Mouse (Mus musculus) right cerebral cortex, postnatal 25 days (tissue): ENCODE measurements around the gene Fthl17d.
"Not testable (repeated sequence)": the region's sequence is repeated elsewhere in the genome, so short reads cannot be mapped to it uniquely, and the experiment has no call there.

Experiments used
- DNase-seq: peaks from one replicate; pipeline ENCODE4 v3.0.0; 2022

Fthl17d gene

DNA sequence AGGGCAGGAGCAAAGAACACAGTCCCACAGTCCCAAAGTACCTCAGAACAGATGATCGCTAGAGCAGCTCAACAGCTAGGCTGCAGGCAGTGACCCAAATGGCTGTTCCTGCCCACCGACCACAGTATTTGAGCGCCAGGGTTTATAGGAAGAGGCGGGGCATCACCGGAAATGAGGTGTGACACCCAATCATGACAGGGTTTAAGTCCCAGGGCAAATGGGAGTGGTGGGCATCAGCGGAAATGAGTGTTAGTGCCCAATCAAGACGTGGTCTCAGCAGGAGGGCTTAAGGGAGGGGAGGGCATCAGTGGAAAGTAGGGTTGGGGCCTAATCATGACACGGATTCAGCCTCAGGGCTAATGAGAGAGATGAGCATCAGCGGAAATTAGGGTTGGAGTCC, at the start of gene Fthl17d:
Fthl17d (minus strand) TSS at position 101 of the 400 bp plus-strand sequence.
- DNase-seq = not testable (repeated sequence)

GRCm38 (mm10) chrX:9033193-9033592, 46.6 kb upstream of the Fthl17d start, which contains the start of gene Fthl17e:
Gene Fthl17e, plus strand, starts transcription at chrX:9033493.
- not testable (repeated sequence) for DNase-seq

DNA sequence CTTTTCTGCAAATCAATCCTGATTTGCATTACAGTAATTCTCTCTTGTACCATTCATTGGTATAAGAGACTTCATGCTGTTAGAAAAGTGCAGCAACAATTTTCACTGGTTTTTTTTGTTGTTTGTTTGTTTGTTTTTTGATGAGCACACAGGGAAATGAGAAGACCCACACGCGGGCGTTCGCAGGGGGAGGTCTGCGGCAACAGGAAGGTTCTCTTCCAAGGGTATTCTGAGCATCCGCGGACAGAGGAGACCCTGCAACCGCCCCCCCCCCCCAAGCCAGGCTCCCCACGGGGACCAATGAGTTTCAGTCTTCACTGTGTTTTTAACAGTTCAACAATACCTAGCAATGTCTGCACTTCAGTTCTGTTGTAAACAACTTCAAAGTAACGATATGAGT, 32.9 kb upstream of the Fthl17d start:
- no peak for DNase-seq

DNA sequence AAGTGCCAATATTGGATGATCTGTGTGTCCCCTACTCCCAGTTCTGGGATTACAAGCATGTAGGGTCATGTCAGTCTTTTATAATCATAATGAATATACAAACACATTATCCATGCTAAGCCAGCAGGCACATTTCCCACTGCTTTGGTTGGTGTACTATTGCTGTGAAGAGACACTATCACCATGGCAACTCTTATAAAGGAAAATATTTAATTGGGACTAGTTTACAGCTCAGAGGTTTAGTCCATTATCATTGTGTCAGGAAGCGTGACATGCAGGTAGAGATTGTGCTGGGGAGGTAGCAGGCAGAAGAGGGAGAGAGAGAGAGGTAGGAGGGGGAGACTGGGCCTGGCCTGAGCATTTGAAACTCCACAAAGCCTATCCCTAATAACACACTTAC, 29.5 kb upstream of the Fthl17d start:
- DNase-seq = no peak

DNA sequence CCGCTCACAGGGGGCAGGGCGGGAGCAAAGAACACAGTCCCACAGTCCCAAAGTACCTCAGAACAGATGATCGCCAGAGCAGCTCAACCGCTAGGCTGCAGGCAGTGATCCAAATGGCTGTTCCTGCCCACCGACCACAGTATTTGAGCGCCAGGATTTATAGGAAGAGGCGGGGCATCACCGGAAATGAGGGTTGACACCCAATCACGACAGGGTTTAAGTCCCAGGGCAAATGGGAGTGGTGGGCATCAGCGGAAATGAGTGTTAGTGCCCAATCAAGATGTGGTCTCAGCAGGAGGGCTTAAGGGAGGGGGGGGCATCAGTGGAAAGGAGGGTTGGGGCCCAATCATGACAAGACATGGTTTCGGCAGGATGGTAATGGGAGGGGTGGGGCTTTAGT, 10.1 kb downstream of the Fthl17d start, which contains the start of gene Fthl17c:
Fthl17c (minus strand) TSS at position 101 of the 400 bp plus-strand sequence.
- DNase-seq = not testable (repeated sequence)

- DNase-seq = not testable (repeated sequence)
Measured at GRCm38 (mm10) chrX:8964618-8965017, 21.9 kb downstream of the Fthl17d start.

DNA sequence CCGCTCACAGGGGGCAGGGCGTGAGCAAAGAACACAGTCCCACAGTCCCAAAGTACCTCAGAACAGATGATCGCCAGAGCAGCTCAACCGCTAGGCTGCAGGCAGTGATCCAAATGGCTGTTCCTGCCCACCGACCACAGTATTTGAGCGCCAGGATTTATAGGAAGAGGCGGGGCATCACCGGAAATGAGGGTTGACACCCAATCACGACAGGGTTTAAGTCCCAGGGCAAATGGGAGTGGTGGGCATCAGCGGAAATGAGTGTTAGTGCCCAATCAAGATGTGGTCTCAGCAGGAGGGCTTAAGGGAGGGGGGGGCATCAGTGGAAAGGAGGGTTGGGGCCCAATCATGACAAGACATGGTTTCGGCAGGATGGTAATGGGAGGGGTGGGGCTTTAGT, 23.7 kb downstream of the Fthl17d start, which contains the start of gene Fthl17b:
Fthl17b (minus strand) TSS at position 101 of the 400 bp plus-strand sequence.
- not testable (repeated sequence) for DNase-seq

DNA sequence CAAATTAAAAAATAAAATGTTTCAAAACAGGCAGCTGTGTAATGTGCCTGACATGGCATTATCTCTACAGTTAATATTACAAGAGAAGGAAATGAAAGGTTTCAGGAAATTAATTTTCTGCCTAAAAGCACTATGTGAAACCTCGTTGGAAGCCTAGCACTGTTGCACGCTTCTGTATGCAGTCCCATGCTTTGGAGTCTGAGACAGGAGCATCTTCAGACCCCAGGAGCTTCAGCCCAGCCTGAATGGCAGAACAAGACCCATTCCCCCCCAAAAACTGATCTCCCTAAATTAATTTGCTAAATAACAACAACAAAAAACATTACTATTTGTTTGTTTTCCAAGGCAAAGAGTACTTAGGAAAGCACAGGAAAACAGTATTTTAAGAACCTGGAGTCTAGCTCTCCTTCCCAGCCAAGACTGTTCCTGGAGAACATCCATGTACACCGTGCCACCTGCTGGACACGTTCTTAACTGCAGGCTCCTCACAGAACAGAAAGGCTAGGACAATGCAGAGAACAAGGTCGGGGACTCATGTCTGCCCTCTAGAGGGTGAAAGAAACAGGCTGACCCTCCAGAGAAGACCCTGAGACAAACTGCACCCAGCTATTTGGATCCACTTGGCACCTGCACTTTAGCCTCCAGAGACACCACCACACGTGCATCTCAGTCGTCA, 38.3 kb downstream of the Fthl17d start:
- DNase-seq = peak; percentile 78

GRCm38 (mm10) chrX:8944041-8944440, 42.5 kb downstream of the Fthl17d start:
- no peak for DNase-seq
